Mouse (Mus musculus): ENCODE measurements around the gene Defa25. TPM values are rescaled to one million over a fixed set of nuclear protein-coding genes. Genes with fewer than 3 reads are reported as not detected.
"Not testable (repeated sequence)": the region's sequence is repeated elsewhere in the genome, so short reads cannot be mapped to it uniquely, and the experiment has no call there.

Defa25 gene
- polyA plus RNA-seq (2015; fragmentation: Nextera tagmentation; extraction: Ambion mirVana) = not detected in 2 replicates

- not testable (repeated sequence) for H3K27ac ChIP-seq; H3K4me1 ChIP-seq; H3K9ac ChIP-seq; H3K27me3 ChIP-seq; H3K9me3 ChIP-seq; H3K4me3 ChIP-seq; H3K4me2 ChIP-seq; H3K36me3 ChIP-seq; ATAC-seq (ENCODE audit: borderline replicate concordance, extremely low read depth, low FRiP score, low TSS enrichment)
These were observed at the start of gene Defa25 for GRCm38 (mm10) chr8:21084142-21084541. Defa25 (plus strand) TSS chr8:21084442.

GRCm38 (mm10) chr8:21054747-21055146 is 29.5 kb upstream of the Defa25 start, which contains the start of gene Defa23:
Defa23 (plus strand) TSS chr8:21055047.
- not testable (repeated sequence) for H3K4me1 ChIP-seq; ATAC-seq (ENCODE audit: borderline replicate concordance, extremely low read depth, low FRiP score, low TSS enrichment); H3K4me2 ChIP-seq; H3K4me3 ChIP-seq; H3K36me3 ChIP-seq; H3K27ac ChIP-seq; H3K27me3 ChIP-seq; H3K9me3 ChIP-seq; H3K9ac ChIP-seq
- WGBS = no CpG with 5 or more reads among the region's 1 CpGs

- 74% methylated on average over 1 of the region's 1 CpGs for WGBS
- not testable (repeated sequence) for H3K9ac ChIP-seq; H3K27ac ChIP-seq; H3K9me3 ChIP-seq; H3K4me3 ChIP-seq; ATAC-seq (ENCODE audit: borderline replicate concordance, extremely low read depth, low FRiP score, low TSS enrichment); H3K36me3 ChIP-seq; H3K27me3 ChIP-seq; H3K4me1 ChIP-seq; H3K4me2 ChIP-seq
These were observed 19.5 kb upstream of the Defa25 start, which contains the start of gene Defa35 for GRCm38 (mm10) chr8:21064738-21065137. Defa35 (plus strand) TSS chr8:21065038.

- Histone ChIP-seq H3K9ac (no peak overlapping the region), H3K9me3 (no peaks in the 10 kb centered on the region), H3K4me2 (no peak overlapping the region), H3K4me3 (no peak overlapping the region), H3K4me1 (no peaks in the 10 kb centered on the region), H3K36me3 (no peaks in the 10 kb centered on the region), H3K27ac (no peak overlapping the region), H3K27me3 (no peaks in the 10 kb centered on the region)
- 38% methylated on average over 4 of the region's 4 CpGs for WGBS
- ATAC-seq (ENCODE audit: borderline replicate concordance, extremely low read depth, low FRiP score, low TSS enrichment) = no peak
These were observed 8.9 kb downstream of the Defa25 start for GRCm38 (mm10) chr8:21093106-21093505.

- H3K4me3 ChIP-seq; ATAC-seq (ENCODE audit: borderline replicate concordance, extremely low read depth, low FRiP score, low TSS enrichment); H3K9ac ChIP-seq; H3K4me2 ChIP-seq; H3K36me3 ChIP-seq; H3K4me1 ChIP-seq; H3K27ac ChIP-seq; H3K27me3 ChIP-seq; H3K9me3 ChIP-seq: not testable (repeated sequence)
- no CpG with 5 or more reads among the region's 2 CpGs for WGBS
These were observed 11.7 kb downstream of the Defa25 start, which contains the start of gene Gm14851 for GRCm38 (mm10) chr8:21095950-21096349. Gm14851 (minus strand) TSS chr8:21096050.

- not testable (repeated sequence) for H3K4me2 ChIP-seq; H3K36me3 ChIP-seq; H3K4me3 ChIP-seq; H3K4me1 ChIP-seq; H3K9ac ChIP-seq; H3K27ac ChIP-seq; H3K9me3 ChIP-seq; ATAC-seq (ENCODE audit: borderline replicate concordance, extremely low read depth, low FRiP score, low TSS enrichment); H3K27me3 ChIP-seq
- 39% methylated on average over 3 of the region's 3 CpGs for WGBS
These were observed 50.1 kb downstream of the Defa25 start, which contains the start of gene Defa30 for GRCm38 (mm10) chr8:21134342-21134741. Defa30 (plus strand) TSS chr8:21134642.

Other genes starting within 250 kb of the Defa25 start
- gene Defb33, start 191.8 kb upstream of the Defa25 start, polyA plus RNA-seq (2015; fragmentation: Nextera tagmentation; extraction: Ambion mirVana) = not detected in 2 replicates
- not detected in 2 replicates for gene Gm15056, start 181.8 kb upstream of the Defa25 start, polyA plus RNA-seq (2015; fragmentation: Nextera tagmentation; extraction: Ambion mirVana)
- gene Gm6040, start 162.4 kb upstream of the Defa25 start, polyA plus RNA-seq (2015; fragmentation: Nextera tagmentation; extraction: Ambion mirVana) = not detected in 2 replicates
- gene AY761185, start 139.7 kb upstream of the Defa25 start, polyA plus RNA-seq (2015; fragmentation: Nextera tagmentation; extraction: Ambion mirVana) = not detected in 2 replicates
- not detected in 2 replicates for gene Defa21, start 58.9 kb upstream of the Defa25 start, polyA plus RNA-seq (2015; fragmentation: Nextera tagmentation; extraction: Ambion mirVana)
- gene Defa23, start 29.4 kb upstream of the Defa25 start, polyA plus RNA-seq (2015; fragmentation: Nextera tagmentation; extraction: Ambion mirVana) = not detected in 2 replicates
- gene Defa35, start 19.4 kb upstream of the Defa25 start, polyA plus RNA-seq (2015; fragmentation: Nextera tagmentation; extraction: Ambion mirVana) = not detected in 2 replicates
- not detected in 2 replicates for gene Gm14851, start 11.6 kb downstream of the Defa25 start, polyA plus RNA-seq (2015; fragmentation: Nextera tagmentation; extraction: Ambion mirVana)
- not detected in 2 replicates for gene Defa30, start 50.2 kb downstream of the Defa25 start, polyA plus RNA-seq (2015; fragmentation: Nextera tagmentation; extraction: Ambion mirVana)
- gene Defa22, start 77.8 kb downstream of the Defa25 start, polyA plus RNA-seq (2015; fragmentation: Nextera tagmentation; extraction: Ambion mirVana) = not detected in 2 replicates
- not detected in 2 replicates for gene Defa31, start 107.2 kb downstream of the Defa25 start, polyA plus RNA-seq (2015; fragmentation: Nextera tagmentation; extraction: Ambion mirVana)
- not detected in 2 replicates for gene Gm15293, start 117.1 kb downstream of the Defa25 start, polyA plus RNA-seq (2015; fragmentation: Nextera tagmentation; extraction: Ambion mirVana)
- not detected in 2 replicates for gene Gm15292, start 165.3 kb downstream of the Defa25 start, polyA plus RNA-seq (2015; fragmentation: Nextera tagmentation; extraction: Ambion mirVana)
- not detected in 2 replicates for gene Defa27, start 231.1 kb downstream of the Defa25 start, polyA plus RNA-seq (2015; fragmentation: Nextera tagmentation; extraction: Ambion mirVana)
- gene Defa29, start 242.6 kb downstream of the Defa25 start, polyA plus RNA-seq (2015; fragmentation: Nextera tagmentation; extraction: Ambion mirVana) = not detected in 2 replicates